Mouse (Mus musculus) forelimb bud, embryonic 11.5 days (tissue): ENCODE measurements around the gene Traf3.

Source experiments
- DNase-seq: peaks from one replicate; pipeline ENCODE4 v3.0.0-alpha.2; 2012; ENCODE audit warnings: low read depth, low spot score

Gene Traf3

GRCm38 (mm10) chr12:111196548-111196947, 30.4 kb downstream of the Traf3 start:
- DNase-seq = no peak

GRCm38 (mm10) chr12:111203076-111203475, 36.9 kb downstream of the Traf3 start:
- DNase-seq = peak; percentile 12

GRCm38 (mm10) chr12:111203945-111204344, 37.8 kb downstream of the Traf3 start:
- no peak for DNase-seq

- DNase-seq = no peak
Measured at GRCm38 (mm10) chr12:111207641-111208040, 41.5 kb downstream of the Traf3 start.

- DNase-seq = no peak
Measured at GRCm38 (mm10) chr12:111211729-111212128, 45.6 kb downstream of the Traf3 start.

GRCm38 (mm10) chr12:111218867-111219266, 52.7 kb downstream of the Traf3 start:
- no peak for DNase-seq

- no peak for DNase-seq
Measured at GRCm38 (mm10) chr12:111225197-111225780, 59.1 kb downstream of the Traf3 start.

- DNase-seq = no peak
Measured at GRCm38 (mm10) chr12:111227410-111227809, 61.2 kb downstream of the Traf3 start.

- DNase-seq = no peak
Measured at GRCm38 (mm10) chr12:111228488-111228887, 62.3 kb downstream of the Traf3 start.

GRCm38 (mm10) chr12:111230793-111231192, 64.6 kb downstream of the Traf3 start:
- DNase-seq = no peak

- DNase-seq = no peak
Measured at GRCm38 (mm10) chr12:111233798-111234197, 67.6 kb downstream of the Traf3 start.

- no peak for DNase-seq
Measured at GRCm38 (mm10) chr12:111234383-111234782, 68.2 kb downstream of the Traf3 start.

- no peak for DNase-seq
Measured at GRCm38 (mm10) chr12:111235631-111236030, 69.5 kb downstream of the Traf3 start.

- DNase-seq = no peak
Measured at GRCm38 (mm10) chr12:111237611-111238188, 71.5 kb downstream of the Traf3 start.

GRCm38 (mm10) chr12:111238345-111238744, 72.2 kb downstream of the Traf3 start:
- no peak for DNase-seq

GRCm38 (mm10) chr12:111238778-111239177, 72.6 kb downstream of the Traf3 start:
- DNase-seq = peak; percentile 36

GRCm38 (mm10) chr12:111239930-111240329, 73.8 kb downstream of the Traf3 start:
- DNase-seq = no peak

GRCm38 (mm10) chr12:111241916-111242315, 75.7 kb downstream of the Traf3 start:
- DNase-seq = no peak

GRCm38 (mm10) chr12:111242346-111242745, 76.2 kb downstream of the Traf3 start:
- no peak for DNase-seq

- no peak for DNase-seq
Measured at GRCm38 (mm10) chr12:111243733-111244132, 77.6 kb downstream of the Traf3 start.

- DNase-seq = no peak
Measured at GRCm38 (mm10) chr12:111245070-111245469, 78.9 kb downstream of the Traf3 start.

GRCm38 (mm10) chr12:111246808-111247464, 80.8 kb downstream of the Traf3 start:
- no peak for DNase-seq

GRCm38 (mm10) chr12:111249095-111249494, 82.9 kb downstream of the Traf3 start:
- DNase-seq = no peak
